Mouse (Mus musculus) heart, adult 2 months (tissue): ENCODE results near the gene Myo18b. TPM values are rescaled to one million over a fixed set of nuclear protein-coding genes. Genes with fewer than 3 reads are reported as not detected.

Experiments
- DNase-seq, 2 experiments: peaks; one replicate each; pipeline ENCODE4 v3.0.0; 2021
- H3K27ac ChIP-seq: fragments of 200-600 bp; 2 replicates; pipeline ENCODE4 v1.8.1; 2022
- H3K27me3 ChIP-seq: fragments of 200-500 bp; 2 replicates; pipeline ENCODE4 v1.6.1; 2012; ENCODE audit warnings: mild to moderate bottlenecking, low read length, inconsistent platforms, mixed read lengths; ENCODE audit not compliant: control insufficient read depth, insufficient read depth
- H3K36me3 ChIP-seq: fragments of 200-500 bp; 2 replicates; pipeline ENCODE4 v1.6.1; 2012; ENCODE audit warnings: low read length, inconsistent platforms; ENCODE audit not compliant: control insufficient read depth, insufficient read depth
- H3K4me1 ChIP-seq: fragments of 200-500 bp; 2 replicates; pipeline ENCODE4 v1.6.1; 2011; ENCODE audit warnings: low read length; ENCODE audit not compliant: control insufficient read depth, insufficient read depth
- H3K4me3 ChIP-seq: fragments of 200-600 bp; 2 replicates; pipeline ENCODE4 v1.8.1; 2022
- H3K79me2 ChIP-seq: fragments of 200-500 bp; replicated peaks from 2 replicates; pipeline ENCODE4 v1.6.1; 2012; ENCODE audit warnings: mild to moderate bottlenecking, inconsistent platforms, low read length, moderate library complexity, mixed read lengths; ENCODE audit not compliant: control insufficient read depth, insufficient read depth
- H3K9ac ChIP-seq: fragments of 200-500 bp; 2 replicates; pipeline ENCODE4 v1.6.1; 2012; ENCODE audit warnings: low read depth, mild to moderate bottlenecking, control low read depth, inconsistent platforms, low read length, mixed read lengths
- CTCF ChIP-seq: fragments of 200-600 bp; IDR thresholded peaks from 2 replicates; pipeline ENCODE4 v1.8.1; 2022; ENCODE audit warnings: antibody characterized with exemption, mild to moderate bottlenecking, moderate library complexity
- EP300 ChIP-seq: fragments of 200-500 bp; IDR thresholded peaks from 2 replicates; pipeline ENCODE4 v1.6.1; 2011; ENCODE audit warnings: low read depth, low read length, control low read depth; ENCODE audit not compliant: insufficient read depth
- POLR2A ChIP-seq: fragments of 200-500 bp; IDR thresholded peaks from 2 replicates; pipeline ENCODE4 v1.6.1; 2011; ENCODE audit warnings: mild to moderate bottlenecking, low read depth, low read length, control low read depth; ENCODE audit not compliant: insufficient read depth
- WGBS: fragments of 180-500 bp; shearing (Covaris S2); methylation state at CpG from one replicate; pipeline ENCODE4 v1.1.7; 2018; 5-methylcytosine and 5-hydroxymethylcytosine counted together
- intact Hi-C: fragments of 180-260 bp; cut with DNase I; formaldehyde crosslinking; loops from one replicate; pipeline ENCODE4 v1.15.1; 2025
- polyA plus RNA-seq: library from polyadenylated mRNA; depleted of rRNA; stranded (reverse); fragments of >200 nt; gene quantifications from 2 replicates; pipeline ENCODE4 v1.2.3, GENCODE M21; 2012
- total RNA-seq, 2 experiments: library from RNA; stranded (reverse); gene quantifications; 2 replicates each; pipeline ENCODE4 v1.2.3; 2021

The Myo18b gene
- total and polyA plus RNA-seq, 3 experiments, result 74.3 to 235 (median 198) TPM

- no peaks in the 10 kb centered on the region for H3K79me2 ChIP-seq
- WGBS, result 78% methylated on average over 8 of the region's 8 CpGs
- H3K4me1 ChIP-seq, result no peaks in the 10 kb centered on the region
- no peaks in the 10 kb centered on the region for H3K36me3 ChIP-seq
- TF ChIP-seq POLR2A, result no peak
- no peak for TF ChIP-seq CTCF
- TF ChIP-seq EP300, result no peak
- H3K4me3 ChIP-seq, result no peak overlapping the region
- H3K27ac ChIP-seq, result no peak overlapping the region
- intact Hi-C loops, result no loop called here
- no peak for DNase-seq
- H3K9ac ChIP-seq, result no peak overlapping the region
- H3K27me3 ChIP-seq, result no peaks in the 10 kb centered on the region
Measured at GRCm38 (mm10) chr5:112786031-112786430, 110.1 kb downstream of the Myo18b start.

DNA sequence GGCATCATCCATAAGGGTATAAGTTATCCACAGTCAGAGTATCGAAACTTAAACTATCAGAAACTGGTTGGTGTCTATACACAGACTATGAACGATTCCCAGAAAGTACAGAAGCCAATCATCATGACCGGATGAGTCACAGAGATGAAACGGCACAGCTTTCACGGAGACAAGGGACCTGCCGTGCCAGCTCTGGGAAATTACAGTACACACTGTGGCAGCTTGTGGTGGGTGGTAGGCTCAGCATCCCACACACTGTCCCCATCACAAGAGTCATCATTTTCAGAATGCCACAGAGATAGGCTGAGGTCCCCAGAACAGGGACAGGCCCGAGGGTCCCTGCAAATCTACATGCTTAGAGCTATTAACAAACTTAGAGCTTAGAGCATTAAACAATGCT lies 114.4 kb downstream of the Myo18b start:
- Histone ChIP-seq H3K27me3 (no peaks in the 10 kb centered on the region), H3K4me1 (peaks cover 3% of the 10 kb centered on the region; the same call in 1 of the 2 replicates), H3K36me3 (no peaks in the 10 kb centered on the region), H3K79me2 (no peaks in the 10 kb centered on the region), H3K9ac (no peak overlapping the region), H3K4me3 (no peak overlapping the region), H3K27ac (no peak overlapping the region)
- no peak for TF ChIP-seq CTCF
- TF ChIP-seq POLR2A, result no peak
- no peak for TF ChIP-seq EP300
- intact Hi-C loops, result no loop called here
- DNase-seq, result no peak
- WGBS, result 80% methylated on average over 7 of the region's 7 CpGs

DNA sequence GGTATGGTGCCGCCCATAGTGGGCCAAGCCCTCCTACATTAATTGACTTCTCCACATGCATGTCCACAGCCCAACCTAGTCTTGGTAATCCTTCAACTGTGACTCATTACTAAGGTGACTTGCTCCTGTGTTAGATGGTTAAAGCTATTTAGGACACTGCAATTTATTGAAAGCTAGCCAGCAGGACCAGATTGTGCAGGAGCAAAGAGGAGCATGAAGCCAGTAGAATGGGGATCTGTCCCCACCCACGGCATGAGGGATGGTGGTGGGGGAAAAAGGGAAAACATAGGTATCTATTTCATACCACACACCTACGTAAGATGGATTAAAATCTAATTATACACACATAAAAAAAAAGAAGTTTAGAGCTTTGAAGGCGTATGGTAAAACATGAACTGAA lies 114.9 kb downstream of the Myo18b start:
- Histone ChIP-seq H3K27me3 (no peaks in the 10 kb centered on the region), H3K79me2 (no peaks in the 10 kb centered on the region), H3K4me1 (peaks cover 3% of the 10 kb centered on the region; the same call in 1 of the 2 replicates), H3K36me3 (no peaks in the 10 kb centered on the region), H3K27ac (no peak overlapping the region), H3K9ac (no peak overlapping the region), H3K4me3 (no peak overlapping the region)
- 89% methylated on average over 4 of the region's 4 CpGs for WGBS
- intact Hi-C loops, result no loop called here
- no peak for DNase-seq
- no peak for TF ChIP-seq POLR2A

GRCm38 (mm10) chr5:112780383-112780782 lies 115.8 kb downstream of the Myo18b start:
- no peaks in the 10 kb centered on the region for H3K36me3 ChIP-seq

DNA sequence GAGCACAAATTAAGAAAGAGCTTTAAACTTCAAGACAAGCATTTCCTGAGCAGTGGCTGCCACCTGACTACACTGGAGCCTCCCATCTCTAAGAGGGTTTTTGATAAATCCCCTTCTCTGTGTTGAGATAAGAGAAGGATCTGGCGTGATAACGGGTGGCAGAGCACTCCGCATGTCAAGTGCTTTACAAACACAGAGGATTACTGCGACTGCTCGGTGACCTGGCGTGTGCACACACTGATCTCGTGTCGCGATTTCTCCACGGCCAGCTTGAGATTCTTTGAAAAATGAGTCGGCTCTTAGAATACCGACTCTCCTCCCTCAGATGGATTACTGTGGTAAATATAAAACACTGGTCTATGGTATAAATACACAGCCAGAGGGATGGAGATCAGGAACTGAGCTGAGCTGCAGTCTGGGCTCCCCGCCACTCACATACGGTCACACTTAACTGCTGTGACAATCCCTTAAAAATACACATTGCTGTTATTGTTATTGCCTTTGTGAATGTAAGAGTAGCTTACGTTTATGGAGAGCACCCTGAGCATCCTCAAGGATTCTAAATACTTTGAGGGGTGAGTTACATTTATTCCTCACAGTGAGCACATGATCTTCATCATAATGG lies 119.3 kb downstream of the Myo18b start:
- no peak overlapping the region for H3K27ac ChIP-seq
- no peak for DNase-seq
- no peaks in the 10 kb centered on the region for H3K36me3 ChIP-seq
- peaks cover 3% of the 10 kb centered on the region; the same call in 1 of the 2 replicates for H3K4me1 ChIP-seq
- no peak overlapping the region for H3K4me3 ChIP-seq
- H3K9ac ChIP-seq, result no peak overlapping the region
- intact Hi-C loops, result no loop called here
- TF ChIP-seq POLR2A, result no peak
- TF ChIP-seq CTCF, result no peak
- TF ChIP-seq EP300, result no peak
- no peaks in the 10 kb centered on the region for H3K27me3 ChIP-seq
- no peaks in the 10 kb centered on the region for H3K79me2 ChIP-seq
- 30% methylated on average over 15 of the region's 15 CpGs for WGBS

More at GRCm38 (mm10) chr5:112780383-112780782, 115.8 kb downstream of the Myo18b start:
- intact Hi-C loops, result no loop called here
- Histone ChIP-seq H3K27ac (no peak overlapping the region), H3K79me2 (no peaks in the 10 kb centered on the region), H3K9ac (no peak overlapping the region), H3K4me3 (no peak overlapping the region), H3K27me3 (no peaks in the 10 kb centered on the region), H3K4me1 (peaks cover 3% of the 10 kb centered on the region; the same call in 1 of the 2 replicates)
- 23% methylated on average over 5 of the region's 5 CpGs for WGBS
- TF ChIP-seq EP300 (no peak), CTCF (no peak), POLR2A (no peak)
- DNase-seq, result peak in 1 of 2 experiments; percentile 34

- no peak overlapping the region for H3K9ac ChIP-seq
- TF ChIP-seq CTCF (no peak), EP300 (no peak), POLR2A (no peak)
- intact Hi-C loops, result no loop called here
- H3K27ac ChIP-seq, result no peak overlapping the region
- H3K4me3 ChIP-seq, result no peak overlapping the region
- no peak for DNase-seq
- peaks cover 3% of the 10 kb centered on the region; the same call in 1 of the 2 replicates for H3K4me1 ChIP-seq
- H3K79me2 ChIP-seq, result no peaks in the 10 kb centered on the region
- H3K27me3 ChIP-seq, result no peaks in the 10 kb centered on the region
- WGBS, result 56% methylated on average over 4 of the region's 4 CpGs
- no peaks in the 10 kb centered on the region for H3K36me3 ChIP-seq
Measured at GRCm38 (mm10) chr5:112773429-112773828, 122.7 kb downstream of the Myo18b start.
